Mouse (Mus musculus) lung, postnatal 25 days (tissue): ENCODE measurements around the gene Cmss1.

Source experiments
- DNase-seq: peaks from one replicate; pipeline ENCODE4 v3.0.0; 2022; ENCODE audit warnings: low spot score

Gene Cmss1

GRCm38 (mm10) chr16:57606444-57607227, at the start of gene Cmss1:
Gene Cmss1, minus strand, starts transcription at chr16:57606864.
- peak; percentile 79 for DNase-seq

GRCm38 (mm10) chr16:57649888-57650287, 43.2 kb upstream of the Cmss1 start:
- no peak for DNase-seq

GRCm38 (mm10) chr16:57641346-57641885, 34.8 kb upstream of the Cmss1 start:
- no peak for DNase-seq

- DNase-seq: no peak
These were observed 28.1 kb upstream of the Cmss1 start for GRCm38 (mm10) chr16:57634766-57635165.

- DNase-seq: peak; percentile 52
These were observed 27.5 kb upstream of the Cmss1 start for GRCm38 (mm10) chr16:57634191-57634590.

- peak; percentile 23 for DNase-seq
These were observed 5.1 kb upstream of the Cmss1 start for GRCm38 (mm10) chr16:57611768-57612167.

GRCm38 (mm10) chr16:57601031-57601430, 5.6 kb downstream of the Cmss1 start:
- no peak for DNase-seq

- peak; percentile 35 for DNase-seq
These were observed 9.2 kb downstream of the Cmss1 start for GRCm38 (mm10) chr16:57597295-57597957.

- DNase-seq: peak; percentile 73
These were observed 13.1 kb downstream of the Cmss1 start for GRCm38 (mm10) chr16:57593422-57594157.

- no peak for DNase-seq
These were observed 21.5 kb downstream of the Cmss1 start for GRCm38 (mm10) chr16:57585201-57585600.

GRCm38 (mm10) chr16:57582008-57582407, 24.7 kb downstream of the Cmss1 start:
- DNase-seq: peak; percentile 61

- DNase-seq: peak; percentile 36
These were observed 26.6 kb downstream of the Cmss1 start for GRCm38 (mm10) chr16:57580041-57580440.

GRCm38 (mm10) chr16:57577519-57577918, 29.1 kb downstream of the Cmss1 start:
- no peak for DNase-seq

GRCm38 (mm10) chr16:57575764-57576388, 30.8 kb downstream of the Cmss1 start:
- DNase-seq: no peak

GRCm38 (mm10) chr16:57573831-57574230, 32.8 kb downstream of the Cmss1 start:
- no peak for DNase-seq

GRCm38 (mm10) chr16:57570789-57571311, 35.8 kb downstream of the Cmss1 start:
- no peak for DNase-seq

- DNase-seq: peak; percentile 64
These were observed 37.8 kb downstream of the Cmss1 start for GRCm38 (mm10) chr16:57568648-57569404.

- DNase-seq: peak; percentile 30
These were observed 40.4 kb downstream of the Cmss1 start for GRCm38 (mm10) chr16:57566215-57566614.

GRCm38 (mm10) chr16:57564807-57565206, 41.9 kb downstream of the Cmss1 start:
- DNase-seq: no peak

- no peak for DNase-seq
These were observed 43.2 kb downstream of the Cmss1 start for GRCm38 (mm10) chr16:57563453-57563852.

- no peak for DNase-seq
These were observed 46.5 kb downstream of the Cmss1 start for GRCm38 (mm10) chr16:57560185-57560584.
